Mouse (Mus musculus): ENCODE results near the gene Dnah8. TPM values are rescaled to one million over a fixed set of nuclear protein-coding genes. Genes with fewer than 3 reads are reported as not detected.

The Dnah8 gene
- total and polyA plus RNA-seq, 3 experiments: 15.4 to 143 (median 19.5) TPM

GRCm38 (mm10) chr17:30782286-30782685, 158.1 kb downstream of the Dnah8 start:
- Histone ChIP-seq H3K27me3 (ENCODE audit: control insufficient read depth in 1 of 2, insufficient read depth in 2 of 2, low read length in 2 of 2) (no peaks in the 10 kb centered on the region), H3K79me2 (ENCODE audit: control insufficient read depth, insufficient read depth, low read length, poor library complexity) (no peaks in the 10 kb centered on the region), H3K36me3 (ENCODE audit: control insufficient read depth in 1 of 2, insufficient read depth in 2 of 2, low read length in 2 of 2) (peaks cover 0 to 2% of the 10 kb centered on the region in 2 experiments; a peak in 2 of 4 replicates), H3K4me1 (ENCODE audit: control insufficient read depth in 1 of 2, insufficient read depth in 2 of 2, low read length in 2 of 2) (no peaks in the 10 kb centered on the region), H3K4me3 (ENCODE audit: control insufficient read depth in 1 of 2, insufficient read depth in 1 of 2, low read depth in 2 of 2, low read length in 2 of 2) (no peak overlapping the region), H3K9ac (ENCODE audit: control insufficient read depth, low read depth, low read length, poor library complexity, severe bottlenecking) (no peak overlapping the region), H3K27ac (ENCODE audit: control insufficient read depth, low read depth, low read length) (no peak overlapping the region), H3K9me3 (replicated peaks; ENCODE audit: insufficient read depth, low read length) (no peaks in the 10 kb centered on the region)
- DNase-seq (ENCODE audit: low read depth, low spot score): no peak
- no peak for TF ChIP-seq CTCF (IDR thresholded peaks at IDR 0.05 in 2 of 3, conservative IDR thresholded peaks at IDR 0.05 in 1 of 3; ENCODE audit: control insufficient read depth in 1 of 3, insufficient read depth in 1 of 3, low read depth in 2 of 3, low read length in 3 of 3, poor library complexity in 1 of 3, severe bottlenecking in 1 of 3)

GRCm38 (mm10) chr17:30788361-30788760, 164.2 kb downstream of the Dnah8 start:
- H3K79me2 ChIP-seq (ENCODE audit: control insufficient read depth, insufficient read depth, low read length, poor library complexity): no peaks in the 10 kb centered on the region

GRCm38 (mm10) chr17:30790816-30791215, 166.7 kb downstream of the Dnah8 start:
- no peaks in the 10 kb centered on the region for H3K79me2 ChIP-seq (ENCODE audit: control insufficient read depth, insufficient read depth, low read length, poor library complexity)
- TF ChIP-seq MXI1 (IDR thresholded peaks at IDR 0.05; ENCODE audit: low read depth, low read length) (no peak), CTCF (IDR thresholded peaks at IDR 0.05 in 2 of 3, conservative IDR thresholded peaks at IDR 0.05 in 1 of 3; ENCODE audit: control insufficient read depth in 1 of 3, insufficient read depth in 1 of 3, low read depth in 2 of 3, low read length in 3 of 3, poor library complexity in 1 of 3, severe bottlenecking in 1 of 3) (no peak), TAL1 (IDR thresholded peaks at IDR 0.05; ENCODE audit: low read length) (peak; percentile 4; the same call in 1 of the 2 replicates), EP300 (IDR thresholded peaks at IDR 0.05; ENCODE audit: low read depth in 1 of 2, low read length in 2 of 2) (no peak), MYB (IDR thresholded peaks at IDR 0.05; ENCODE audit: low read depth, low read length) (no peak)
- H3K4me1 ChIP-seq (ENCODE audit: control insufficient read depth in 1 of 2, insufficient read depth in 2 of 2, low read length in 2 of 2): no peaks in the 10 kb centered on the region
- H3K27ac ChIP-seq (ENCODE audit: control insufficient read depth, low read depth, low read length): no peak overlapping the region
- no peaks in the 10 kb centered on the region for H3K9me3 ChIP-seq (replicated peaks; ENCODE audit: insufficient read depth, low read length)
- DNase-seq (ENCODE audit: low read depth, low spot score): no peak
- H3K36me3 ChIP-seq (ENCODE audit: control insufficient read depth in 1 of 2, insufficient read depth in 2 of 2, low read length in 2 of 2): no peaks in the 10 kb centered on the region
- H3K27me3 ChIP-seq (ENCODE audit: control insufficient read depth in 1 of 2, insufficient read depth in 2 of 2, low read length in 2 of 2): no peaks in the 10 kb centered on the region
- no peak overlapping the region for H3K9ac ChIP-seq (ENCODE audit: control insufficient read depth, low read depth, low read length, poor library complexity, severe bottlenecking)
- H3K4me3 ChIP-seq (ENCODE audit: control insufficient read depth in 1 of 2, insufficient read depth in 1 of 2, low read depth in 2 of 2, low read length in 2 of 2): no peak overlapping the region

More at GRCm38 (mm10) chr17:30788361-30788760, 164.2 kb downstream of the Dnah8 start:
- no peak for DNase-seq (ENCODE audit: low read depth, low spot score)
- H3K9ac ChIP-seq (ENCODE audit: control insufficient read depth, low read depth, low read length, poor library complexity, severe bottlenecking): no peak overlapping the region
- TF ChIP-seq MXI1 (IDR thresholded peaks at IDR 0.05; ENCODE audit: low read depth, low read length) (no peak), NELFE (IDR thresholded peaks at IDR 0.05; ENCODE audit: low read depth, low read length) (no peak), NRF1 (IDR thresholded peaks at IDR 0.05; ENCODE audit: insufficient read depth, low read depth, low read length, poor library complexity, severe bottlenecking) (no peak), ZNF384 (IDR thresholded peaks at IDR 0.05; ENCODE audit: low read depth, low read length) (no peak), RCOR1 (IDR thresholded peaks at IDR 0.05; ENCODE audit: low read depth, low read length) (no peak), TAL1 (IDR thresholded peaks at IDR 0.05; ENCODE audit: low read length) (no peak), MAFK (IDR thresholded peaks at IDR 0.05; ENCODE audit: borderline replicate concordance, low read depth, low read length) (no peak), HCFC1 (IDR thresholded peaks at IDR 0.05; ENCODE audit: low read depth, low read length) (no peak), ZC3H11A (IDR thresholded peaks at IDR 0.05; ENCODE audit: low read depth, low read length) (no peak), USF1 (IDR thresholded peaks at IDR 0.05; ENCODE audit: low read depth, low read length) (no peak), CHD1 (IDR thresholded peaks at IDR 0.05; ENCODE audit: low read depth, low read length) (no peak), TBP (IDR thresholded peaks at IDR 0.05; ENCODE audit: low read depth, low read length) (no peak), KAT2A (conservative IDR thresholded peaks at IDR 0.05; ENCODE audit: low read depth, low read length) (no peak)
- H3K9me3 ChIP-seq (replicated peaks; ENCODE audit: insufficient read depth, low read length): no peaks in the 10 kb centered on the region
- no peaks in the 10 kb centered on the region for H3K36me3 ChIP-seq (ENCODE audit: control insufficient read depth in 1 of 2, insufficient read depth in 2 of 2, low read length in 2 of 2)
- H3K4me3 ChIP-seq (ENCODE audit: control insufficient read depth in 1 of 2, insufficient read depth in 1 of 2, low read depth in 2 of 2, low read length in 2 of 2): no peak overlapping the region
- H3K27ac ChIP-seq (ENCODE audit: control insufficient read depth, low read depth, low read length): no peak overlapping the region
- H3K27me3 ChIP-seq (ENCODE audit: control insufficient read depth in 1 of 2, insufficient read depth in 2 of 2, low read length in 2 of 2): no peaks in the 10 kb centered on the region
- H3K4me1 ChIP-seq (ENCODE audit: control insufficient read depth in 1 of 2, insufficient read depth in 2 of 2, low read length in 2 of 2): no peaks in the 10 kb centered on the region

Measured in MEL (cell line).